Mouse (Mus musculus): Measurements from ENCODE around the gene Plxnb1.

DNA sequence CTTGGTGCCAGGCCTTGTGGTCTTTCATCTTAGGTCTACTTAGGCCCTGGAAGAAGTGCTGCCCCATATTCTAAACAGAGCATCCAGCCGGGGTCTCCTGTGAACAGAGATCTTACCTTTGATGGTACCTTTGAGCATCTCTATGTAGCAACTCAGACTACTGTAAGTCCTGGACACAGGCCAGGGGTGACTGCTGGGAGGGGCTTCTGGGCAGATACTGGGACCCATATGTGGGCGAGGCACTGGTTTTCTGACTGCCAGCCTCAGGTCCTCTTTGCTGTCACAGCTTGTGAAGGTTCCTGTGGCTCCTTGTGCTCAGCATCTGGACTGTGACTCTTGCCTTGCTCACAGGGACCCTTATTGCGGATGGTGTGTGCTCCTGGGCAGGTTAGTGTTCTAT is 7.4 kb downstream of the Plxnb1 start:
- TF ChIP-seq CTCF (IDR thresholded peaks at IDR 0.05; ENCODE audit: low read depth) (no peak), EP300 (optimal IDR thresholded peaks at IDR 0.05) (no peak)
